9 mouse cellular contexts compared by ENCODE assay signal in genomic region chr7:28151584-28152221, GRCm38 (mm10). TPM values are rescaled to one million over a fixed set of nuclear protein-coding genes. Genes with fewer than 3 reads are reported as not detected.
A peak's percentile ranks its signal among the peaks of the same experiment; 100 is the strongest.
DNase-seq lines count a peak whose midpoint lies in the region; ATAC-seq and TF ChIP-seq lines count a peak whose summit lies in the region.
"Had no signal": no experiment of that assay in that cellular context is flagged by ENCODE, and none has a peak within 500 bp of the region (broad histone marks: within the 10 kb centered on the region; RNA-seq: fewer than 3 reads in every experiment).

No protein-coding gene starts in this region.

- no peak overlapping the region for H3K4me2 ChIP-seq in hindbrain, embryonic 16.5 days (ENCODE audit: low read length)
- H3K4me2 ChIP-seq in intestine, embryonic 14.5 days (ENCODE audit: low read length) = no peak overlapping the region
- H3K4me2 ChIP-seq in liver, embryonic 11.5 days = no peak overlapping the region; the same call in 1 of the 2 replicates

- no peak overlapping the region for H3K27ac ChIP-seq in hindbrain, embryonic 10.5 days
- H3K27ac ChIP-seq in hindbrain, embryonic 16.5 days (ENCODE audit: low read depth, low read length) = no peak overlapping the region
- H3K27ac ChIP-seq in bone marrow macrophage, adult 2 months (ENCODE audit: insufficient read depth, low read depth, low read length) = no peak overlapping the region
- no peak overlapping the region for H3K27ac ChIP-seq in intestine, embryonic 14.5 days (ENCODE audit: low read depth)
- no peak overlapping the region for H3K27ac ChIP-seq in liver, embryonic 11.5 days (ENCODE audit: low read depth, low read length)

- no peaks in the 10 kb centered on the region for H3K36me3 ChIP-seq in hindbrain, embryonic 10.5 days
- no peaks in the 10 kb centered on the region for H3K36me3 ChIP-seq in hindbrain, embryonic 16.5 days (ENCODE audit: control insufficient read depth, insufficient read depth, low read length)
- H3K36me3 ChIP-seq in E14TG2a.4 (ENCODE audit: insufficient read depth, low read length) = no peaks in the 10 kb centered on the region
- no peaks in the 10 kb centered on the region for H3K36me3 ChIP-seq in intestine, embryonic 14.5 days (ENCODE audit: control insufficient read depth, insufficient read depth, low read length)
- H3K36me3 ChIP-seq in liver, embryonic 11.5 days (ENCODE audit: control insufficient read depth, insufficient read depth, low read length) = no peaks in the 10 kb centered on the region

- H3K9me3 ChIP-seq in hindbrain, embryonic 10.5 days = no peaks in the 10 kb centered on the region
- H3K9me3 ChIP-seq in hindbrain, embryonic 16.5 days (ENCODE audit: control insufficient read depth, low read length) = no peaks in the 10 kb centered on the region
- no peaks in the 10 kb centered on the region for H3K9me3 ChIP-seq in E14TG2a.4 (ENCODE audit: low read length)
- H3K9me3 ChIP-seq in intestine, embryonic 14.5 days (ENCODE audit: control insufficient read depth, low read length) = no peaks in the 10 kb centered on the region
- H3K9me3 ChIP-seq in liver, embryonic 11.5 days (ENCODE audit: control insufficient read depth, low read length) = no peaks in the 10 kb centered on the region

- TF ChIP-seq CTCF in E14TG2a.4 (conservative IDR thresholded peaks at IDR 0.05; ENCODE audit: low read length) = peak; percentile 68
- TF ChIP-seq CTCF in bone marrow macrophage, adult 2 months (IDR thresholded peaks at IDR 0.05; ENCODE audit: low read depth, low read length) = peak; percentile 51

- no peak overlapping the region; the same call in 1 of the 2 replicates for H3K9ac ChIP-seq in hindbrain, embryonic 16.5 days (ENCODE audit: low read depth, low read length)
- 0 out of 2 replicates have a peak overlapping the region, but pooled peaks have one; percentile 10 for H3K9ac ChIP-seq in intestine, embryonic 14.5 days (ENCODE audit: low read length)
- H3K9ac ChIP-seq in liver, embryonic 11.5 days (ENCODE audit: low read depth, low read length) = no peak overlapping the region

- no peak for ATAC-seq in hindbrain, embryonic 16.5 days
- ATAC-seq in intestine, embryonic 14.5 days (replicated peaks; ENCODE audit: low FRiP score, low TSS enrichment, low read depth) = no peak
- ATAC-seq in liver, embryonic 11.5 days (replicated peaks; ENCODE audit: low FRiP score) = no peak
- ATAC-seq in megakaryocyte-erythroid progenitor cell, adult 5-6 weeks (replicated peaks; ENCODE audit: low FRiP score, low TSS enrichment, poor library complexity, severe bottlenecking) = no peak

- TF ChIP-seq POLR2A in bone marrow macrophage, adult 2 months (IDR thresholded peaks at IDR 0.05; ENCODE audit: borderline replicate concordance, low read depth, low read length) = no peak

- H3K4me1 ChIP-seq in hindbrain, embryonic 10.5 days (replicated peaks) = peaks cover 19% of the 10 kb centered on the region
- no peaks in the 10 kb centered on the region; the same call in 1 of the 2 replicates for H3K4me1 ChIP-seq in hindbrain, embryonic 16.5 days (ENCODE audit: control insufficient read depth, insufficient read depth, low read depth, low read length)
- H3K4me1 ChIP-seq in E14TG2a.4 (replicated peaks; ENCODE audit: low read depth, low read length) = peaks cover 45% of the 10 kb centered on the region
- H3K4me1 ChIP-seq in bone marrow macrophage, adult 2 months (ENCODE audit: control insufficient read depth, insufficient read depth, low read length) = peaks cover 3% of the 10 kb centered on the region; the same call in 1 of the 2 replicates
- H3K4me1 ChIP-seq in intestine, embryonic 14.5 days (replicated peaks; ENCODE audit: control insufficient read depth, insufficient read depth, low read length) = no peaks in the 10 kb centered on the region
- H3K4me1 ChIP-seq in liver, embryonic 11.5 days (replicated peaks; ENCODE audit: control insufficient read depth, insufficient read depth, low read length) = no peaks in the 10 kb centered on the region

- peaks cover 15% of the 10 kb centered on the region; the same call in 1 of the 2 replicates for H3K27me3 ChIP-seq in hindbrain, embryonic 10.5 days (ENCODE audit: insufficient read depth, poor library complexity, severe bottlenecking)
- H3K27me3 ChIP-seq in hindbrain, embryonic 16.5 days (replicated peaks; ENCODE audit: control insufficient read depth, insufficient read depth, low read length) = no peaks in the 10 kb centered on the region
- 0 out of 2 replicates have a peak, but pooled peaks cover 2% of the 10 kb centered on the region for H3K27me3 ChIP-seq in E14TG2a.4 (ENCODE audit: insufficient read depth, low read length)
- H3K27me3 ChIP-seq in intestine, embryonic 14.5 days (replicated peaks; ENCODE audit: control insufficient read depth, insufficient read depth, low read length) = no peaks in the 10 kb centered on the region
- H3K27me3 ChIP-seq in liver, embryonic 11.5 days (replicated peaks; ENCODE audit: control insufficient read depth, insufficient read depth, low read length) = no peaks in the 10 kb centered on the region

- peak; percentile 63 for DNase-seq in hindbrain, embryonic 10.5 days (ENCODE audit: low spot score)
- DNase-seq in intestine, embryonic 14.5 days (ENCODE audit: low spot score) = peak; percentile 77
- DNase-seq in liver, embryonic 11.5 days (ENCODE audit: low spot score) = peak; percentile 43
- peak; percentile 66 for DNase-seq in right cerebral cortex, postnatal 4 days

- 16% methylated on average over 13 of the region's 13 CpGs for WGBS in hindbrain, embryonic 10.5 days
- 15% methylated on average over 13 of the region's 13 CpGs for WGBS in hindbrain, embryonic 16.5 days
- 13% methylated on average over 13 of the region's 13 CpGs for WGBS in intestine, embryonic 14.5 days
- 14% methylated on average over 13 of the region's 13 CpGs for WGBS in liver, embryonic 11.5 days

- H3K4me3 ChIP-seq in hindbrain, embryonic 10.5 days = no peak overlapping the region
- no peak overlapping the region for H3K4me3 ChIP-seq in hindbrain, embryonic 16.5 days (ENCODE audit: low read length)
- no peak overlapping the region for H3K4me3 ChIP-seq in E14TG2a.4 (replicated peaks; ENCODE audit: low read length)
- H3K4me3 ChIP-seq in bone marrow macrophage, adult 2 months (ENCODE audit: insufficient read depth, low read length) = peak overlapping the region; percentile 16
- no peak overlapping the region for H3K4me3 ChIP-seq in intestine, embryonic 14.5 days (ENCODE audit: low read depth, low read length)
- no peak overlapping the region for H3K4me3 ChIP-seq in liver, embryonic 11.5 days (ENCODE audit: low read depth, low read length)

RNA-seq across cellular contexts. Expression of gene Fbl, which starts 17.8 kb away (rescaled TPM):
- polyA plus RNA-seq in hindbrain, embryonic 10.5 days (2016; fragmentation: Nextera tagmentation; extraction: Ambion mirVana) = 123 and 147 TPM in 2 replicates
- polyA plus RNA-seq in hindbrain, embryonic 16.5 days (2015; fragmentation: Nextera tagmentation; extraction: Ambion mirVana) = 57.1 and 66.1 TPM in 2 replicates
- polyA plus RNA-seq in bone marrow macrophage, adult 2 months (2012; ENCODE audit: insufficient read depth, insufficient read length, missing spikeins) = 49.4 and 60.6 TPM in 2 replicates
- polyA plus RNA-seq in intestine, embryonic 14.5 days (2014; fragmentation: Nextera tagmentation; extraction: Ambion mirVana) = 47.6 and 52.5 TPM in 2 replicates
- polyA plus RNA-seq in liver, embryonic 11.5 days (2014; fragmentation: Nextera tagmentation; extraction: Ambion mirVana) = 39.9 and 51.2 TPM in 2 replicates
- 328 and 406 TPM in 2 replicates for total RNA-seq in megakaryocyte-erythroid progenitor cell, adult 5-6 weeks (2014; fragmentation: Nextera tagmentation)
- total RNA-seq in megakaryocyte-erythroid progenitor cell, adult 5-6 weeks (2017) = 265 and 312 TPM in 2 replicates

RNA-seq across cellular contexts. Expression of gene 9530053A07Rik, which starts 22.4 kb away (rescaled TPM):
- polyA plus RNA-seq in hindbrain, embryonic 10.5 days (2016; fragmentation: Nextera tagmentation; extraction: Ambion mirVana) = 0.09 and 0.13 TPM in 2 replicates
- 0.10 and 0.13 TPM in 2 replicates for polyA plus RNA-seq in hindbrain, embryonic 16.5 days (2015; fragmentation: Nextera tagmentation; extraction: Ambion mirVana)
- not detected in 2 replicates for polyA plus RNA-seq in bone marrow macrophage, adult 2 months (2012; ENCODE audit: insufficient read depth, insufficient read length, missing spikeins)
- not detected in 2 replicates for polyA plus RNA-seq in intestine, embryonic 14.5 days (2014; fragmentation: Nextera tagmentation; extraction: Ambion mirVana)
- polyA plus RNA-seq in liver, embryonic 11.5 days (2014; fragmentation: Nextera tagmentation; extraction: Ambion mirVana) = not detected in 2 replicates
- not detected in 2 replicates for total RNA-seq in megakaryocyte-erythroid progenitor cell, adult 5-6 weeks (2014; fragmentation: Nextera tagmentation)
- not detected in 2 replicates for total RNA-seq in megakaryocyte-erythroid progenitor cell, adult 5-6 weeks (2017)
- polyA plus RNA-seq: liver, embryonic 16.5 days had no signal

RNA-seq across cellular contexts. Expression of gene Dyrk1b, which starts 27.6 kb away (rescaled TPM):
- polyA plus RNA-seq in hindbrain, embryonic 10.5 days (2016; fragmentation: Nextera tagmentation; extraction: Ambion mirVana) = 16.2 and 23.4 TPM in 2 replicates
- 8.1 and 9.9 TPM in 2 replicates for polyA plus RNA-seq in hindbrain, embryonic 16.5 days (2015; fragmentation: Nextera tagmentation; extraction: Ambion mirVana)
- polyA plus RNA-seq in bone marrow macrophage, adult 2 months (2012; ENCODE audit: insufficient read depth, insufficient read length, missing spikeins) = 18.7 and 20.7 TPM in 2 replicates
- 10.0 and 11.9 TPM in 2 replicates for polyA plus RNA-seq in intestine, embryonic 14.5 days (2014; fragmentation: Nextera tagmentation; extraction: Ambion mirVana)
- polyA plus RNA-seq in liver, embryonic 11.5 days (2014; fragmentation: Nextera tagmentation; extraction: Ambion mirVana) = 5.2 and 6.0 TPM in 2 replicates
- total RNA-seq in megakaryocyte-erythroid progenitor cell, adult 5-6 weeks (2014; fragmentation: Nextera tagmentation) = 8.4 and 8.7 TPM in 2 replicates
- total RNA-seq in megakaryocyte-erythroid progenitor cell, adult 5-6 weeks (2017) = 2.6 and 3.1 TPM in 2 replicates
